Mouse (Mus musculus): Measurements from ENCODE around the gene Mapk11.

- TF ChIP-seq ZNF384 (IDR thresholded peaks at IDR 0.05; ENCODE audit: low read depth, low read length) (no peak), CHD2 (IDR thresholded peaks at IDR 0.05; ENCODE audit: low read depth, low read length) (no peak), MAFK (IDR thresholded peaks at IDR 0.05; ENCODE audit: insufficient read depth, low read depth, low read length) (no peak), HCFC1 (IDR thresholded peaks at IDR 0.05; ENCODE audit: borderline replicate concordance, insufficient read depth, low read length) (no peak)
Measured at GRCm38 (mm10) chr15:89138046-89138405, 11.4 kb downstream of the Mapk11 start.
